ENCODE assay signal across 8 mouse cellular contexts in the genomic region with DNA sequence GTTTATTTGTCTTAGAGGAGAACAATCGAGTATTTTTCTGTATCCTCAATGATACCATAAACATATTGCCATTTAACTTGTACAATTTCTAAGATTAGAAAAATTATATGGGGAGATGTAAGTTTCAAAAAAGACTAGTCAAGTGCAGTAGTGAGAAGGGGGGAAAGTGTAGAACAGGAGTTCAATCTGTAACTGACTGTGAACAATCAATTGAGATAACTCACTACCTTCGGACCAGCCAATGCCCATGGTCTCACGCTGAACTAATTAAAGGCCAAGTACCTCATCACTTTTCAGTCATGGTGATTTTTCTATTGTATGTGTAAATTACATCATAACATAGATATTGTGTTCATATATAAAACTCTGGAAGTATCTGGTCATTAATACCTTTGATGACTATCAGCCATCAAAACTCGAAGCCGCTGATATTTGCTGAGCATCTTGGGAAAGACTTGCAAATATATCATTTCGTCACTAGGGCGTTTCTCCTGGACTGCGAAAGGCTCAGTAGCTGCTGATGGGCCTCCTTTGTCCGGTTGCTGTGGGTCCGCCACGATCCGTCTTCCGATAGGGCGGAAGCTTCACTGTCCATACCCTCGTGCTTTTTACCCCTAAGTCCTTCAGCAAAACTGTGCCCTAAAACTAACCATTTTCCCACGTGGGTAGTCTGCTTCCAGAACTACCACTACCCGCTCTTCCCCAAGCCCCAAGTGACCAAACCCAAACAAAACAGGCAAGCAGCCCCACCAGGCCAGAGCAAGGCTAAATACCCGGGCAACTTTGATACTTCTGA. TPM values are rescaled to one million over a fixed set of nuclear protein-coding genes. Genes with fewer than 3 reads are reported as not detected.
DNase-seq lines count a peak whose midpoint lies in the region; ATAC-seq lines count a peak whose summit lies in the region.

No protein-coding gene starts in this region.

- no peaks in the 10 kb centered on the region for H3K9me3 ChIP-seq in intestine, embryonic 15.5 days

- H3K4me3 ChIP-seq in intestine, embryonic 15.5 days (replicated peaks): peak overlapping the region; percentile 45

- peak overlapping the region; percentile 60 for H3K9ac ChIP-seq in intestine, embryonic 15.5 days

- peak overlapping the region; percentile 66 for H3K4me2 ChIP-seq in intestine, embryonic 15.5 days (replicated peaks)

- H3K27ac ChIP-seq in intestine, embryonic 15.5 days: peak overlapping the region; percentile 89

- H3K4me1 ChIP-seq in intestine, embryonic 15.5 days (replicated peaks): 0 out of 2 replicates have a peak, but pooled peaks cover 2% of the 10 kb centered on the region

- no peaks in the 10 kb centered on the region for H3K27me3 ChIP-seq in intestine, embryonic 15.5 days (replicated peaks)

- DNase-seq in adrenal gland, adult 2 months: peak; percentile 88
- peak; percentile 79 for DNase-seq in embryo, embryonic 11.5 days (ENCODE audit: low read depth, low spot score)
- peak; percentile 74 to 75 for DNase-seq in gastrocnemius, postnatal 36 days
- peak; percentile 89 to 94 for DNase-seq in left cerebral cortex, postnatal 25 days (ENCODE audit: low spot score in 2 of 2)
- DNase-seq in mesoderm, embryonic 11.5 days (ENCODE audit: low read depth, low spot score): peak; percentile 94
- DNase-seq in right cerebral cortex, postnatal 25 days: peak; percentile 81
- DNase-seq in urinary bladder, postnatal 36 days (ENCODE audit: low spot score in 2 of 2): peak; percentile 71 to 77

- intact Hi-C loops in gastrocnemius, postnatal 36 days (cut with DNase I): no loop called here
- intact Hi-C loops in left cerebral cortex, postnatal 25 days (cut with DNase I): loop anchor here (2.0 kb wide), 1 partner anchor 43 kb away; the partner anchor contains the start of gene Zfp786

- under 1% methylated on average over 18 of the region's 18 CpGs for WGBS in intestine, embryonic 15.5 days

- no peaks in the 10 kb centered on the region for H3K36me3 ChIP-seq in intestine, embryonic 15.5 days

- ATAC-seq in intestine, embryonic 15.5 days: peak; percentile 96

RNA-seq across cellular contexts. Expression of gene Pdia4, which starts 25.1 kb away (rescaled TPM):
- total RNA-seq in adrenal gland, adult 2 months (2021): 100 to 1,000 TPM in 1 of 2 experiments, 10 to 100 TPM in 1; 93.2 to 114 TPM
- 7.9 and 8.7 TPM in 2 replicates for polyA plus RNA-seq in adrenal gland, adult 2 months (2012; rRNA removed)
- total RNA-seq in gastrocnemius, postnatal 36 days (2021): 10 to 100 TPM; 12.4 to 14.2 TPM
- polyA plus RNA-seq in intestine, embryonic 15.5 days (2015; fragmentation: Nextera tagmentation; extraction: Ambion mirVana): 304 and 326 TPM in 2 replicates
- 10 to 100 TPM; 67.1 to 71.1 TPM for total RNA-seq in left cerebral cortex, postnatal 25 days (2021)

RNA-seq across cellular contexts. Expression of gene Zfp786, which starts 42.5 kb away (rescaled TPM):
- under 1 TPM; 0.78 to 0.93 TPM for total RNA-seq in adrenal gland, adult 2 months (2021)
- 0.30 and 0.37 TPM in 2 replicates for polyA plus RNA-seq in adrenal gland, adult 2 months (2012; rRNA removed)
- total RNA-seq in gastrocnemius, postnatal 36 days (2021): under 1 TPM; 0.27 to 0.69 TPM
- polyA plus RNA-seq in intestine, embryonic 15.5 days (2015; fragmentation: Nextera tagmentation; extraction: Ambion mirVana): 2.3 and 2.4 TPM in 2 replicates
- total RNA-seq in left cerebral cortex, postnatal 25 days (2021): 1 to 10 TPM; 4.9 to 5.0 TPM

RNA-seq across cellular contexts. Expression of gene Zfp398, which starts 47.3 kb away (rescaled TPM):
- total RNA-seq in adrenal gland, adult 2 months (2021): 10 to 100 TPM; 10.5 to 12.1 TPM
- 11.7 and 13.4 TPM in 2 replicates for polyA plus RNA-seq in adrenal gland, adult 2 months (2012; rRNA removed)
- total RNA-seq in gastrocnemius, postnatal 36 days (2021): 1 to 10 TPM; 4.0 to 6.2 TPM
- polyA plus RNA-seq in intestine, embryonic 15.5 days (2015; fragmentation: Nextera tagmentation; extraction: Ambion mirVana): 6.8 and 8.2 TPM in 2 replicates
- total RNA-seq in left cerebral cortex, postnatal 25 days (2021): 10 to 100 TPM; 19.3 to 19.6 TPM

Comparison
In these comparisons a context has a peak if more than half of its experiments do, and no peak if none do; other contexts are left out.
1. Peak in every context shown above with its lines: DNase-seq, ATAC-seq, H3K4me3 ChIP-seq and H3K27ac ChIP-seq.
2. RNA of gene Pdia4, which starts 25.1 kb away (total RNA-seq): 93.2 to 114 TPM in adrenal gland, adult 2 months and 67.1 to 71.1 TPM in left cerebral cortex, postnatal 25 days; 12.4 to 14.2 TPM in gastrocnemius, postnatal 36 days; every median in the first group is over 4 times any median in the second.